Mouse (Mus musculus) left cerebral cortex, postnatal 25 days (tissue): ENCODE measurements around the gene Lnx1. TPM values are rescaled to one million over a fixed set of nuclear protein-coding genes. Genes with fewer than 3 reads are reported as not detected.
A peak's percentile ranks its signal among the peaks of the same experiment; 100 is the strongest.

ENCODE experiments used
- DNase-seq, 2 experiments: peaks; one replicate each; pipeline ENCODE4 v3.0.0; 2022; ENCODE audit warnings: low spot score in 2 of 2, mixed read lengths in 1 of 2
- intact Hi-C: fragments of 180-260 bp; cut with DNase I; formaldehyde crosslinking; loops from one replicate; pipeline ENCODE4 v1.15.1; 2025
- total RNA-seq, 2 experiments: library from RNA; stranded (reverse); gene quantifications; 2 replicates each; pipeline ENCODE4 v1.2.3; 2021

Lnx1 gene
- total RNA-seq, 2 experiments from 2014 or later, result 26.6 to 28.6 TPM

GRCm38 (mm10) chr5:74700918-74701317, 1.8 kb downstream of the Lnx1 start:
- intact Hi-C loops, result no loop called here
- no peak for DNase-seq

- no peak for DNase-seq
- intact Hi-C loops, result no loop called here
Observed at GRCm38 (mm10) chr5:74699673-74700072, 3.0 kb downstream of the Lnx1 start.

GRCm38 (mm10) chr5:74697534-74697933, 5.2 kb downstream of the Lnx1 start:
- intact Hi-C loops, result no loop called here
- DNase-seq, result no peak

- no peak for DNase-seq
- intact Hi-C loops, result no loop called here
Observed at GRCm38 (mm10) chr5:74694390-74694801, 8.3 kb downstream of the Lnx1 start.

GRCm38 (mm10) chr5:74693836-74694235, 8.9 kb downstream of the Lnx1 start:
- intact Hi-C loops, result no loop called here
- DNase-seq, result no peak

- intact Hi-C loops, result no loop called here
- DNase-seq, result no peak
Observed at GRCm38 (mm10) chr5:74692411-74693090, 10.2 kb downstream of the Lnx1 start.

GRCm38 (mm10) chr5:74688822-74689221, 13.9 kb downstream of the Lnx1 start:
- intact Hi-C loops, result no loop called here
- no peak for DNase-seq

GRCm38 (mm10) chr5:74684944-74685343, 17.8 kb downstream of the Lnx1 start:
- intact Hi-C loops, result no loop called here
- DNase-seq, result no peak

GRCm38 (mm10) chr5:74683832-74684231, 18.9 kb downstream of the Lnx1 start:
- DNase-seq, result no peak
- intact Hi-C loops, result no loop called here

- DNase-seq, result no peak
- intact Hi-C loops, result no loop called here
Observed at GRCm38 (mm10) chr5:74682735-74683134, 20.0 kb downstream of the Lnx1 start.

GRCm38 (mm10) chr5:74679631-74680030, 23.1 kb downstream of the Lnx1 start:
- intact Hi-C loops, result loop anchor here (5.0 kb wide), 1 partner anchor 37 kb away; no protein-coding TSS in a partner anchor
- DNase-seq, result no peak

GRCm38 (mm10) chr5:74678693-74679092, 24.0 kb downstream of the Lnx1 start:
- peak in 1 of 2 experiments; percentile 16 for DNase-seq
- intact Hi-C loops, result loop anchor here (5.0 kb wide), 1 partner anchor 36 kb away; no protein-coding TSS in a partner anchor

- peak; percentile 80 to 93 for DNase-seq
- intact Hi-C loops, result loop anchor here (5.0 kb wide), 1 partner anchor 35 kb away; no protein-coding TSS in a partner anchor
Observed at GRCm38 (mm10) chr5:74677399-74678338, 25.0 kb downstream of the Lnx1 start.

- DNase-seq, result no peak
- intact Hi-C loops, result no loop called here
Observed at GRCm38 (mm10) chr5:74672556-74672955, 30.2 kb downstream of the Lnx1 start.

- no peak for DNase-seq
- intact Hi-C loops, result no loop called here
Observed at GRCm38 (mm10) chr5:74670877-74671276, 31.8 kb downstream of the Lnx1 start.

GRCm38 (mm10) chr5:74669925-74670324, 32.8 kb downstream of the Lnx1 start:
- intact Hi-C loops, result no loop called here

GRCm38 (mm10) chr5:74668956-74669355, 33.8 kb downstream of the Lnx1 start:
- no peak for DNase-seq

More at GRCm38 (mm10) chr5:74669925-74670324, 32.8 kb downstream of the Lnx1 start:
- DNase-seq, result no peak

GRCm38 (mm10) chr5:74662618-74663017, 40.1 kb downstream of the Lnx1 start:
- intact Hi-C loops, result no loop called here
- no peak for DNase-seq

More at GRCm38 (mm10) chr5:74668956-74669355, 33.8 kb downstream of the Lnx1 start:
- intact Hi-C loops, result no loop called here

GRCm38 (mm10) chr5:74661734-74662560, 40.8 kb downstream of the Lnx1 start:
- no peak for DNase-seq
- intact Hi-C loops, result no loop called here

GRCm38 (mm10) chr5:74659856-74660255, 42.9 kb downstream of the Lnx1 start:
- intact Hi-C loops, result no loop called here
- no peak for DNase-seq
